Mouse (Mus musculus) cerebellum, adult (tissue): Measurements from ENCODE around the gene BC052040.

ENCODE experiments used
- ATAC-seq: cut with Nextera tagmentation; 2 replicates; pipeline ENCODE4 v1.9.2; 2017; ENCODE audit warnings: mild to moderate bottlenecking, moderate library complexity, mixed read lengths; ENCODE audit not compliant: insufficient number of reproducible peaks, low FRiP score, low TSS enrichment

BC052040 gene

DNA sequence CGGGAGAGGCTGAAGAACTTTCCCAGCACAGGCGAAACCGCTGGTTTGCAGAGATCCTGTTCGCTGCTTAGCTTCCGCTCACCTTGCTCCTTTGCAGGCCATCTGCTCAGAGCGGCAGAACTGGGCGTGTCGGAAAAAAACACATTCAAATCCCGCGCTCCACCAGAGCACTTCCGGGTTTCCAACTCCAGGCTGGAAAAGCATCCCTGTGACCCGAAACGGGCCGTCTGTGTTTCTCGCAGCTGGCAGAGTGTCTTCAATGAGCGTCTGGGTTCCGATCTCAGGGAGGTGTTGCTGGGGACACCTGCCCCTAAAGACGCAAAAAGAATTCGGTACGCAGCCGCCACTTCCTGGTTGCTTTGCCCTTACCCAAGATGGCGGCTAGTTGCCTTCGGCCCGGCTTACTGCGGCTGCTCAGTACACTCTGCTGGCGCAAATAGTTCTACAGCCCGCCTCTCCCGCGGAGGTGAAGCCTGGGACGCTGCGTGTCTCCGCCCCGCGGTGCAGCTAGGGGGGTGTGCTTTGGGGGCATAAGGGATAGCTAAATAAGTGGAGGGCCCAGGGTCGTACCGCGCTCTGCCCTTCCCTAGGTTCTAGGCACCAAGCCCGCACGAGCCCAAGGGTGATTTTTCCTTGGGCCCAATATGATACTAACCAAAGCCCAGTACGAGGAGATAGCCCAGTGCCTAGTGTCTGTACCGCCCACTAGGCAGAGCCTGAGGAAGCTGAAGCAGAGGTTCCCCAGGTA lies at the start of gene BC052040:
Gene BC052040, plus strand, starts transcription at position 476 of the 748 bp plus-strand sequence.
- peak; percentile 97 for ATAC-seq

DNA sequence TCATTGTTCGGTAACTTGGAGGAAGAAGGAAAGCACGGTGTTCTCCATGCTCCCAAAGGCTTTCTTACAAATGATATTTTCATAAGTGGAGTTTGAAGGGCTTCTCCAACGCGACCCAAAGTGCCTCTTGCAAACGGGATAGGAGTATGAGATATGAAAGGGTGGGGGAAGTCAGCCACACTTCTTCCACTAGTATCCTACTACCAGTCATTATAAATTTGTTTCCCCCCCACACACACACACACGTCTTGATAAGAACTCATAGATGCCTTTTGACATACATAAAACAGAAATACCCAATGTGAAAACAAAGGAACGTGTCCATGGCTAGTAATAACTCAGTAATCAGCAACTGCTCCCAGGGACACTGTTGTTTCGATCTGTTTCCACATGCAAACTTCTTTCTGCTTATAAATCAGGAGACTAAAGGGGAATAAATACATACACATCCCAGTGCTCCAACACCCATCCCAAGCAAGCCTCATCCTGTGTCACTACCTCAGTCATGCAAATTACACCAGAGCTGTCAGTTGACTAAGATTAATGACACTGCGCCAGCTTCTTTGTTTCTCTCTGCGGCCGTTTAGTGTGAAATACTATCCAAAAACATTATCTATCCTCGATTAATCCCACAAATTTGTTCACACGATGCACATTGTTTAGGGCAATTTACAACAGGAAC lies 43.4 kb upstream of the BC052040 start:
- ATAC-seq, result no peak

DNA sequence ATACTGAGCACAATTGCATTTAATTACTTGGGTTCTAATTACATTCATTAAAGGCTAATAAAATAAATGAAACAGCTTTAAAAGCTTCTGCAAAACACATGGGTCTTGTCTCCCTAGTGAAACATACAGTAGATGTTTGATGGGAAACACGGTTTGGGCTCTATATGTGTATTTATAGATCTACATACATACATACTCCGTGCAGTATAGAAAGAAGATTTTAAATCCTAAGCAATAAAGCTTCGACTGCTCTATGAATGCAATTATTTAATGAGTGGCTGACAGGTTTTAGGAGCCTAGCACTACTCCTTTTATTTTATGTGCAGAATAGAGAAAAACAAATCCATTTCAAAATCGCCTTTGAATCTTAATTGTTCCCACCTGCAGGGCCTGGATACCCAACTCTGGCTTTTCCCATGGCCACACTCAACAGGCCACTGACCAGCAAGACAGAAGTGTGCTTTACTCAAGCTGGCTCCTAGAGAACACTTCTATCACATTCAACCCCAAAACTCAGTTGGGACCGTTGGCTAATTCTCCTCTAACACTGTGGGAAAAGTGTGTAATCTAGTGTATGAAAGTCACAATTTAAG lies 42.7 kb upstream of the BC052040 start:
- ATAC-seq, result no peak

DNA sequence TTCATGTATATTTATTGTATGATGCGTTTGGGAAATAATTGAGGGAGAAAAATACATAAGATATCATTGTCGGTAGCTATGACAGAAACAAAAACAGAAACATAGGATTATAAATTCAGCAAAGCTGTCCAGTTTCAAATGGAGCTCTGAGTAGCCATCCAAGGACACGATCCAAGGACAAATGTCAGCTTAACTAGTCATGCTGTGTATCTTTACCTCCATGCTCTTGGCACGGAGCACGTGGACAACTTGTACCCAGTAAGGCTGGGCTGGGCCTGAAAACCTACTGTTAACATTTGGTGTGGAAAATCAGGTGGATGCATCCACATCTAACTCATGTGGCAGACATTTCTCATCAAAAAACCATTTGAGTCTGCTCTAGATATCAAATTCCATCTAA lies 41.8 kb upstream of the BC052040 start:
- no peak for ATAC-seq

DNA sequence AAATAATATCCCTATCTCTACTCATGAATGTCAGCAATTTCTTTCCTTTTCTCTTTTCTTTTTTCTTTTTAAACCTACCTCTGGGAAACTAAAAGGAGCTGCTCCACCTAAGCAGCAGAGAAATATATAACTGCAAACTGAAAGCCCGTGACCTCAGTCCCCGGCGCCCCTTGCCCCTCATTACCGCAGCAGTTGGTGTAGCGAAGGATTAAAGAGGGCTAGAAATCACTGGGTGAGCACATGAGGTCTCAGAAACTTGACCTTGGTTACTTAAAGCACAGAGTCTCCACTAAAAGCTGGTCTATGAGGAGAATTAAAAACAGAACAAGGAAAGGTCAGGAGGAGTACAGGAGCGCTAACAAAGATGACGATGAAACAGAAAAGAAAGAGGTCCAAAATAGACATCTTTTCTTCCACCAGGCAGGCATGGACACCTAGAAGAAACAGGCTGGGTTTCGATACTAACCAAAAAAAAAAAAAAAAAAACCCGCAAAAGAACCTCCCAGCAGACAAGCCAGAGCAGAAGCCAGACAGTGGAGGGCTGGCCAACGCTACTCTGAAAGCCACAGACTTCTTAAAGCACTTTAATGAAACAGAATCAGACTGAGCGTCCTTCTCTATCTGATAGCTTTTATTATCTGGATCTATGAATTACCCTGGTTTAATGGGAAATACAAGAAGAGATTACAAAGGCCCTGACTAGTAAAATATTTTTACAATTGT lies 39.0 kb upstream of the BC052040 start:
- no peak for ATAC-seq

DNA sequence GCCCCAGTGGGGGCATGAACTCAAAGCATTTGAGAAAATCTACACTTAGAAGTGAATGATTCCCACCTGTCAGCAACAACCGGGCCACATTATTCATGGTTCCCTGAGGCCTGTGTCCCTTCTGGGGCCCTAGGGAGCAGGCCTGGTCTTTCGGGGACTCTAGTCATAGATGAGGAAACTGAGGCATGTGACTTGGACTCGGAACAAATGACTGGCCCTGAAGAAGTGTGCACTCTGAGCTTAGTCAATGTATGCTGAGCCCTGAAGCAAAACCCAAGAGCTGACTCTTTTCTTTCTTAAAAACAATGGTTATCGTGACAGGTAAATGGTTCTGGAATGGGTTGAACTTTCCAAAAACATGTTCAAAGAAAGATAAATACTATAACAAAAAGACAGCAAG lies 38.3 kb upstream of the BC052040 start:
- ATAC-seq, result no peak

DNA sequence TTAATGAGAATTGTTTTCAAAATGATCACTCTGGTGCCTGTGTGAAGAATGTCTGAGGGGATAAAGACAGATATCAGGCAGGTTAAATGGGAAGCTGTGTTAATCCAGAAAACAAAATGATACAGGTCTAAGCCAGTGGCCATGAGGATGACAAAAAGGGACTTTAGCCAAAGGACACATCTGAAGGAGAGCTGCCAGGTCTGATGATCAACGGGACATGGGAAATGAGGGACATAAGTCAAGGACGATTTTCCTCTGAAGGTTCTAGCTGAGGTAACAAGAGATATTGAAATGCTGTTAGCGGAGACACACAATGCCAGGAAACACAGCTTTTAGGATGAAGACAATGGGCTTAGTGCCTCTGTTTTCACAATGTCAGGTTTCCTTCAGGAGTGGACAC lies 29.6 kb upstream of the BC052040 start:
- ATAC-seq, result no peak

DNA sequence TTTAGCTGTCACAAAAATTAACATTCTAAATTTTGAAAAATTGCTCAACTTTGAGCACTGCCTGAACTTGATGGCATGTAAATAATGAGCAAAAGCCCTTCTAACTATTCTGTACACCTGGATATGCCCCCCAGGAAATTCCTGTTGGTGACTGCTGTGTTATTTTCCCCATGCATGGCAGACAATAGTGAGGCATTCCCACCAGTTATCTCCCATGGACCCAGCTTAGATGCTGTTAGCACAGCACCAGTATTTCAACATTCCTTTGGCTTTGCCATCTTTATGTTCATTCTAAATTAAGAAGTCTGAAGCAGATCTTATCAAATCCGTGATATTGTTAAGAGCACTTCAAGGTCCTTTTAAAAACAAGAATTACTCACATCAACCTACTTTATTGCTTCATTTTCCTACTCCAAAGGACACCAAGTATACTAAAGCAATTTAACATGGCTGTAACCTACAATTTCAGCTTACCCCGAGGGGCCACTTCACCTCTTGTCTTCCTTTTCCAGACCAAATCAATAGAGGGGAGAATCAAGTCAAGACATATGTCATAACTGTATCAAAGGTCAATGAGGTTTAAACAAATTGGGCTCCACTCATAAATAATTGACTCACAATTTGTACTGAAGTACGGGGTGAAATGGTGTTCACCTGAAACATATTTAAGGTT lies 19.2 kb upstream of the BC052040 start:
- ATAC-seq, result no peak

DNA sequence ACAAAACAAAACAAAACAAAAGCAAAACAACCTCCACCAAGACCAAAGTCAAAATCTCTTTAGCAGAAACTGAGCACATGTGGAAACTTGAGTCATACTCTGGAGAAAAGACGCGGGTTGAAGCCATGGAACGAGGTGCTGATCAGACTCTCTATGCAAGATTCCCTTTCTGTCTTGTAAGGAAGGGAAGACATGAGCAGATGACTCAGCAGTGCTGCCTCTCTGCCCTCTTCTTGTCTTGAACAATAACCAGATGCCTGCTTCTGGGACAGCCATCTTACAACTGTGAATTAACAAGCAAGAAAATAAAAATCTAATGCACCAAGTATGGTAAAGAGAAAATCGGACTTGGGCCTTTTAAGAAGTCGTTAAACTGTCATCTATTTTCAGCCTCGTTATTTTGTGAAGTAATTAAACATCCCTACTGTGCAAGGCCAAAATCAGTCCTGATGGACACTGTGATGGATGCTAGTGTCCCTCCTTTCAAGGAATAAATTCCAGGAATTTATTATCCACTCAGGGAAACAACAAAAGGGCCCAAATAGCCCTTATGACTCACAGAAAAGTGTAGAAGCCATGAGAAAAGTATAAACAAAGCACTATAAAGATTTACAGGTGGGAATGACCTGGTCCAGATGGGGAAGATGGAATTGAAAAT lies 18.0 kb upstream of the BC052040 start:
- no peak for ATAC-seq

DNA sequence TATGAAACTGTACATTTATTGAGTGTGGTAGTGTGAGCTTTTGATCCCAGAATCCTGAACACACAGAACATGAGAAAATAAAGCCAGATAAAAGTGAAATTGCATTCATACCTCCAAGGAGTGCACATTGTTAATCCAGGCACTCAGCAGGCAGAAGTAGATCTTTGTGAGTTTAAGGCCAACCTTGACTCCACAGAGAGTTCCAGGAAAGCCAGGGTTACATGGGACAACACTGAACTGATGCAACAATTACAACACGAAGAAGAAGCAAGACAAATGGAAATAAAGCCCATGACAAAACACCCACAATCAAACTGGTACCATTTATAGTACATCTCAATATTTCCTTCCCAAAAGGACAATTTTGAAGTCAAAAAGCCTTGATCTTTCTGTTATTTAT lies 9.5 kb upstream of the BC052040 start:
- no peak for ATAC-seq

DNA sequence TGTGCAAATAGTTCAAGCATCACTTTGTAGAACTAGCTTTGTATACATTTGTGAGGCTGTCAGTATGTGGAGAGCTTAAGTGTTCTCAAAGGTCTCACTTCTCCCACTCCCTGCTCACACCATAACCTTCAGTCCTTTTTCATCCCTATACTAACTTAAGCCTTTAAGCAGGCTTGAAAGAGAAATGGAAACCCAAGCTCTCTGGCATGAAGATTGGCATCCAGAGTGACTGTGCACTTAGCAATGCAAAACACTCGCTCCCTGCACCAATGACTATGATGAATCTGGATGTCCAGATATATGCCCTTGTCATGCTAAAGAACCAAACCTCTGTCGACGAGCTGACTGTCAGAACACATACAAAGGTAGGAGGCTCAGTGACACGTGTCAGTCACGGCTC lies 6.7 kb upstream of the BC052040 start:
- no peak for ATAC-seq

DNA sequence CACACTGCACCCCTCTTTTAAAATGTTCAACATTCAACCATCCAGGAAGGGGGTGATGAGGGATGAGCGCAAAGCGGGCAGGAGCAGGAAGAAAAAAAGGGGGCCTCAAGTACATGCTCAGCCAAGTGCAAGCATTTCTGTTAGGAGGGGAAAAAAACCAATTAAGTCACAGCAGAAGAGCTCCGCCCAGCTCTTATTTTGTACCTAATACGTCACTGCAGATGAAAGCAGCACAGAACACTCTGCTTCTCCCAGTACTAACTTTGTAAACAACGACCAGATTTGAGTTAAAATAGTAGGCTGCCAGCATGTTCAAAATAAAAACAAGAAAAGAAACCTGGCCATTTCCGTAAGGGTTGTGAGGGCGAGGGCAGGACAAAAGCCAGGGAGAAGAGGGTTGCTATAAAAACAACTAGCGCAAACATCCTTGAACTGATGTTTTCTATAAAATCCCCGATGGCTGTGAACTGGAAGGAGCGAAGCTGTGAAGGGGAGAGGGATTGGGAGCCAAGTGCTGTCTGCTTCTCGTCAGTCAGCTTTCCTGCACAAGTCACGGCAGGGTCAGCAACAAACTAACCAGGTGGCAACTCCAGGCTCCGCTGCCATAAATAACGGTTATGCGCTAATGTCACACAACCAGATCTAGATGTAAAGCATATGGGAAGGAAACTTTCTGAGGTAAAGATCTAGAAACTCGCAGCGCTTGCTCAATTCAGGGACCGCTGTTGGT lies 2.2 kb upstream of the BC052040 start:
- ATAC-seq, result no peak

DNA sequence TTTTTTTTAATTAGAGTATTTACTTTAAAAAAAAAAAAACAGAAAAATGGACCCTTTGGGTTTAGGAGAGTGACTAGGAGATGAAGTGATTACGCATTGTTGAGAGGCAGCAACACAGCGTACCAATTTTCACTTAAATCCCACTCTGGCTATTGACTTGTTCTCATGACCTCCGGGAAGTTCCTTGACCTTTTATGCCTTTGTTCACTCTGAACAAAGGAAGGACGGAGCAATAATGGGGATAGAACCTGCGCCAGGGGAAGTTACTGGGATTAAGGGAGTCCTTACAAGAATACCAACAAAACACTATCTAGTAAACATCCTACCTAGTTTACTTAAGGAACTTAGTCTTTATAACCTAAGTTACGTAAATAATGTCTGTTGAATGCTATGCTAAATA lies 1.5 kb upstream of the BC052040 start:
- ATAC-seq, result no peak

DNA sequence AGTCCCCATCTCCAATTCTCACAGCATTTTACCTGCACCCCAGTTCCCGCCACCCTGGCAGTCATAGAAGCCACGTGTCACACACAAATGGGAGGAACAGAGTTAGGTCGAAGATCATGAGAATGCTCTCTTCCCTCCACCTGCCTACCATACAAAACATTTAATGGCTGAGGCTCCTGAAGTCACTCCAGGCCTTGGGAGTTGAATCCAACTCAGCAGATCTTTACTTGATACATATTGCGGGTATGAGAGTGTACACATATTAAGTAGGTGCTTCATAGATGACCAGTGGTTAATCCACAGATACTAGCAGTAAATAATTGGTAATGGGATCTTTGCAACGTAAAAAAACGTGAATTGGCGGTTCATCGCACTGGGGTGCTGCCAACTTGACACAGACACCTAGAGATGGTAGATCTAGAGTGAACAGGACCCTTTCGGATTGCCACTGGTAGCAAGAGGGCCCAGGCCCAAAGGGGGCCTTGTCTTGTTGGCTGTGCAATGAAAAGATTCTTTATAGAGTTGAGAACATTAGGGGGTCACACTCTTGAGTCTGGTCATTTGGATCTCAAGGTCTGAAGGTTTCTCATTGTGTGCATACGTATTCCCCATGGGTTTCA lies 583 bp downstream of the BC052040 start:
- no peak for ATAC-seq

DNA sequence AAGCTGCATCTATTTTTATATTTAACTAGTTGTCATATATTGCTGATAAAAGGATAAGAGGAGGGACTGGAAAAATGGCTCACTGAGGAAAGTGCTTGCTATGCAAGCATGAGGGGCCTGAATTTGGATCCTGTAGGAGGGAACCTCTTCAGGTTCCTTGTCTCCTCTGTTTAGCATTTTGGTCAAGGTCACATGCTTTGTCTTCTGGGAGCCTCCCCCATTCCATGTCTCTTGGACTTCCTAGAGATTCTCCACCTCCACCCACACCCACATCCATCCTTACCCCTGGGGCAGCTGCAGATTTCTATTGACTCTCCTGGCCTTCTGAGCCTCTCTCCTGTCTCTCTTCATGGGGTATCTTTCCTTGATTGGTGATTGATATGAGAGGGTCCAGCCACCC lies 2.3 kb downstream of the BC052040 start:
- no peak for ATAC-seq

DNA sequence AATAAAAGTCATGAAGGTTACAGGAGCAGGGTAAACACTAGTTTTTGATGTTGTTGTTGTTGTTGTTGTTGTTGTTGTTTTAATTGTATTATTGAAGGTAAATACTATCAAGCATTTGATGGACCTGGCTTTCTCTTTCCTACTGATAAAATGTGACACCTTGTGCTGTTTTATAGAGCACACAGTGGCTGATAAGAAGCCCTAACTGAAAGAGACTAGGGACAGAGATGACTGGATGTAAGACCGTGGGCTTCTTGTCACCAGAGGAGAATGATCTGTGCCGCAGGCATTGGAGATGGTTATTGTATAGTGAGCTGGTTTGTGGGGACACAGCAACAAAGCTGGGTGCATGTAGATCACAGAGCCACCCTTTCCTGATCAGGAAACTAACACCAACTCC lies 9.1 kb downstream of the BC052040 start:
- no peak for ATAC-seq

DNA sequence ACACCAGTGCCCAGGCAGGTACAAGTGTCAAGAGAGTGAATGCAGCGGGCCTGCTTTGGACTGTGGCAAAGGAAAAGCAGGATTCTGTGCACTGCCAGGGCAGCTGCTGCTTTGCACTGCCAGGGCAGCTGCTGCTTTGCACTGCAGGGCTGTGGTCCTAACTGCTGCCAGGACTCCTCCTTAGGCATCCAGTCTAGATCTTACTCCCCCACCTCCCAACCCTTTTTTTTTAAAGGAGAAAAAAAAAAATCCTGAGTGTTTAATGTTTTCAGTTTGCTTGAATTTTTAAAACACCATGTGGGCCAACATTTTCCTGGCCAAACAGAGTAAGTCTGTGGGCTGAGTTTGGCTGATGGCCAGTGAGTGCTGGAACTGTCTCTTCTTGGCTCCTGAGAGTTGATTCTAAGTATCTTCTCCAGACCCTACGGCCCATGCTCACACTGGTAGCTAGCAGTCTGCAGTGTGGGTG lies 11.2 kb downstream of the BC052040 start:
- ATAC-seq, result peak; percentile 43; the same call in 1 of the 2 replicates

DNA sequence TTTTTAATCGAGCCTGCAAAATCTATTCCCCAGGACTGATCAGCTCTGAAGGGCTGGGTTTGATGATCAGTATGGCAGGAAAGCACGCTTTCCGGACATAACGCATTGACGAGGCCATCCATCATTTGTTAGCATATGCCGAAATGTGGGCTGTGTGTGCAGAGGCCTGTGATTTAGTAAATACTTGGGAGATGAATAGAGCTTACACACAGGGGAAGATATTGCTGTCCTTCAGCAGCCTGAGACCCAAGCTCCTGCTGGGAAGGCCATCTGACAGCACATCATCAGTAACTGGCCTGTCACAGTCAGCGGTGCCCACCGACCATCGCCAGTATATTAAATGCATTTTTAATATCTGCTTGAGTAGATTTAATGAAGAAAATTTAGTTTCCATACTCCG lies 15.5 kb downstream of the BC052040 start:
- no peak for ATAC-seq

DNA sequence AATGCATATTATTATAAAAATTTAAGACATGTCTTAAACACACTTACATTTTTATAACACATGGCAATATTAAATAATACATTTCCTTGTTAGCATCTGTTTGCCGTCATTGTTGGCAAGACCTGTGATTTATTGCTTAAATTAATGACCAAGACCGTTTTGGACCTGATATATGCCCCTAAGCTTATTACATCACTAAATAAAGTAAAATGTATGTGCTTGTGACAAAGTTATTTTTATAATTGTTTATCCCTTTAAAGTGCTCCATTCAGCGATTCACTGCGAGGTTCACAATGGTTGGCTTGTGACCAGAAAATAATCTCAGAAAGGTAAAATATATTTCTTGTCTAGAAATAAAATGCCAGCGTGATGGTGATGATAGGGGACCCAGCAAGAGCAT lies 16.8 kb downstream of the BC052040 start:
- no peak for ATAC-seq
